Mouse (Mus musculus): ENCODE measurements at regions not wholly inside any gene's neighbourhood (a gene's known extent, or its start where the extent isn't known, plus 50 kb on each side); places are given as distances from the start of the nearest gene placed in this dataset.

- 71% methylated on average over 10 of the region's 10 CpGs for WGBS
- TF ChIP-seq POLR2A (IDR thresholded peaks at IDR 0.05; ENCODE audit: low read depth, low read length) (no peak), CTCF (conservative IDR thresholded peaks at IDR 0.05; ENCODE audit: insufficient read depth, insufficient read length, low read depth, low read length) (no peak)
- DNase-seq, result peak; percentile 16
Measured at GRCm38 (mm10) chr6:145302105-145302504, 52.1 kb upstream of the Kras start.

GRCm38 (mm10) chr6:145300266-145300858 lies 50.3 kb upstream of the Kras start:
- 73% methylated on average over 6 of the region's 6 CpGs for WGBS
- no peak overlapping the region for H3K4me3 ChIP-seq (ENCODE audit: insufficient read depth, low read depth, low read length)
- H3K4me1 ChIP-seq (ENCODE audit: control insufficient read depth, insufficient read depth, low read length), result no peaks in the 10 kb centered on the region
- no peak for TF ChIP-seq CTCF (conservative IDR thresholded peaks at IDR 0.05; ENCODE audit: insufficient read depth, insufficient read length, low read depth, low read length)
- no peak for TF ChIP-seq POLR2A (IDR thresholded peaks at IDR 0.05; ENCODE audit: low read depth, low read length)
- H3K27me3 ChIP-seq (replicated peaks; ENCODE audit: control insufficient read depth, insufficient read depth, low read length), result no peaks in the 10 kb centered on the region
- H3K27ac ChIP-seq (ENCODE audit: insufficient read depth, low read depth, low read length), result no peak overlapping the region
- H3K36me3 ChIP-seq (ENCODE audit: control insufficient read depth, insufficient read depth, low read length), result no peaks in the 10 kb centered on the region
- no peak for DNase-seq

More at GRCm38 (mm10) chr6:145302105-145302504, 52.1 kb upstream of the Kras start:
- Histone ChIP-seq H3K27ac (ENCODE audit: insufficient read depth, low read depth, low read length) (no peak overlapping the region), H3K4me1 (ENCODE audit: control insufficient read depth, insufficient read depth, low read length) (no peaks in the 10 kb centered on the region), H3K27me3 (replicated peaks; ENCODE audit: control insufficient read depth, insufficient read depth, low read length) (no peaks in the 10 kb centered on the region), H3K36me3 (ENCODE audit: control insufficient read depth, insufficient read depth, low read length) (no peaks in the 10 kb centered on the region), H3K4me3 (ENCODE audit: insufficient read depth, low read depth, low read length) (no peak overlapping the region)

All from kidney, adult 2 months (tissue).